Mouse (Mus musculus) heart, embryonic 13.5 days (tissue): ENCODE results near the gene Rpn1. TPM values are rescaled to one million over a fixed set of nuclear protein-coding genes. Genes with fewer than 3 reads are reported as not detected.

Experiments used
- ATAC-seq: fragments of 200-750 bp; cut with Nextera tagmentation; 2 replicates; pipeline ENCODE4 v1.8.0; 2017; ENCODE audit warnings: moderate TSS enrichment; ENCODE audit not compliant: insufficient number of reproducible peaks, low FRiP score, low TSS enrichment; ENCODE audit errors: extremely low read depth
- H3K27ac ChIP-seq: fragments of 300-500 bp; sonication (generic); replicated peaks from 2 replicates; pipeline ENCODE4 v1.5.1; 2015; ENCODE audit warnings: moderate library complexity, mild to moderate bottlenecking, inconsistent platforms
- H3K27me3 ChIP-seq: fragments of 300-500 bp; sonication (generic); replicated peaks from 2 replicates; pipeline ENCODE4 v1.6.1; 2015; ENCODE audit warnings: mild to moderate bottlenecking, inconsistent platforms
- H3K36me3 ChIP-seq: fragments of 300-500 bp; sonication (generic); 2 replicates; pipeline ENCODE4 v1.6.1; 2015; ENCODE audit warnings: mild to moderate bottlenecking, inconsistent platforms
- H3K4me1 ChIP-seq: fragments of 300-500 bp; sonication (generic); 2 replicates; pipeline ENCODE4 v1.6.1; 2015; ENCODE audit warnings: inconsistent platforms
- H3K4me2 ChIP-seq: fragments of 300-500 bp; sonication (generic); 2 replicates; pipeline ENCODE4 v1.6.1; 2015; ENCODE audit warnings: inconsistent platforms, mild to moderate bottlenecking, moderate library complexity
- H3K4me3 ChIP-seq: fragments of 300-500 bp; sonication (generic); 2 replicates; pipeline ENCODE4 v1.5.1; 2015; ENCODE audit warnings: moderate library complexity, mild to moderate bottlenecking, inconsistent platforms
- H3K9ac ChIP-seq: fragments of 300-500 bp; sonication (generic); 2 replicates; pipeline ENCODE4 v1.6.1; 2015; ENCODE audit warnings: inconsistent platforms, mild to moderate bottlenecking, moderate library complexity
- H3K9me3 ChIP-seq: fragments of 300-500 bp; sonication (generic); 2 replicates; pipeline ENCODE4 v1.6.1; 2016; ENCODE audit warnings: inconsistent platforms
- WGBS: fragments of 180-500 bp; shearing (Covaris S2); methylation state at CpG from one replicate; pipeline ENCODE4 v1.1.7; 2015; ENCODE audit warnings: mixed read lengths; 5-methylcytosine and 5-hydroxymethylcytosine counted together
- polyA plus RNA-seq: library from polyadenylated mRNA; unstranded; fragments of >200 nt; fragmentation: Nextera tagmentation; extraction: Ambion mirVana; gene quantifications from 2 replicates; pipeline ENCODE4 v1.2.1, GENCODE M21; 2015

Gene Rpn1
- polyA plus RNA-seq, 1 experiment from 2014 or later = 207 TPM

GRCm38 (mm10) chr6:88105783-88106611 lies 21.7 kb downstream of the Rpn1 start:
- Histone ChIP-seq H3K4me2 (peak overlapping the region; percentile 66), H3K4me1 (peaks cover 14% of the 10 kb centered on the region), H3K9me3 (no peaks in the 10 kb centered on the region), H3K27me3 (peaks cover 15% of the 10 kb centered on the region; the same call in 1 of the 2 replicates), H3K27ac (peak overlapping the region; percentile 34; the same call in 1 of the 2 replicates), H3K4me3 (peak overlapping the region; percentile 38), H3K36me3 (peaks cover 40% of the 10 kb centered on the region), H3K9ac (peak overlapping the region; percentile 78)
- ATAC-seq = peak; percentile 48
- WGBS = 10% methylated on average over 32 of the region's 32 CpGs

- Histone ChIP-seq H3K4me2 (peak overlapping the region; percentile 66), H3K27ac (0 out of 2 replicates have a peak overlapping the region, but pooled peaks have one; percentile 1)
- 85% methylated on average over 12 of the region's 12 CpGs for WGBS
Measured at GRCm38 (mm10) chr6:88106612-88107123, 22.4 kb downstream of the Rpn1 start.

GRCm38 (mm10) chr6:88107661-88108535 lies 23.6 kb downstream of the Rpn1 start:
- Histone ChIP-seq H3K9me3 (no peaks in the 10 kb centered on the region), H3K4me2 (no peak overlapping the region), H3K27ac (no peak overlapping the region), H3K4me3 (no peak overlapping the region), H3K36me3 (peaks cover 21% of the 10 kb centered on the region), H3K4me1 (peaks cover 14% of the 10 kb centered on the region), H3K9ac (no peak overlapping the region), H3K27me3 (peaks cover 28% of the 10 kb centered on the region)
- ATAC-seq = no peak
- WGBS = 78% methylated on average over 10 of the region's 10 CpGs

More at GRCm38 (mm10) chr6:88106612-88107123, 22.4 kb downstream of the Rpn1 start:
- H3K36me3 ChIP-seq = peaks cover 33% of the 10 kb centered on the region
- H3K4me3 ChIP-seq = no peak overlapping the region
- ATAC-seq = no peak
- H3K9me3 ChIP-seq = no peaks in the 10 kb centered on the region
- H3K9ac ChIP-seq = peak overlapping the region; percentile 78
- H3K27me3 ChIP-seq = peaks cover 16% of the 10 kb centered on the region; the same call in 1 of the 2 replicates
- H3K4me1 ChIP-seq = peaks cover 14% of the 10 kb centered on the region

GRCm38 (mm10) chr6:88113139-88113538 lies 28.9 kb downstream of the Rpn1 start:
- Histone ChIP-seq H3K4me3 (no peak overlapping the region), H3K9ac (no peak overlapping the region), H3K27ac (no peak overlapping the region), H3K36me3 (no peaks in the 10 kb centered on the region), H3K4me1 (peaks cover 16% of the 10 kb centered on the region), H3K27me3 (peaks cover 32% of the 10 kb centered on the region), H3K9me3 (no peaks in the 10 kb centered on the region), H3K4me2 (no peak overlapping the region)
- 30% methylated on average over 7 of the region's 7 CpGs for WGBS
- ATAC-seq = no peak

- Histone ChIP-seq H3K9ac (no peak overlapping the region), H3K27me3 (peaks cover 31% of the 10 kb centered on the region), H3K4me3 (no peak overlapping the region), H3K36me3 (no peaks in the 10 kb centered on the region), H3K4me2 (no peak overlapping the region), H3K9me3 (no peaks in the 10 kb centered on the region), H3K4me1 (peaks cover 16% of the 10 kb centered on the region), H3K27ac (no peak overlapping the region)
- ATAC-seq = no peak
- WGBS = 75% methylated on average over 5 of the region's 5 CpGs
Measured at GRCm38 (mm10) chr6:88114414-88114813, 30.1 kb downstream of the Rpn1 start.

- ATAC-seq = no peak
- Histone ChIP-seq H3K4me3 (no peak overlapping the region), H3K4me2 (peak overlapping the region; percentile 20; the same call in 1 of the 2 replicates), H3K4me1 (peaks cover 16% of the 10 kb centered on the region), H3K9me3 (no peaks in the 10 kb centered on the region), H3K36me3 (no peaks in the 10 kb centered on the region), H3K27me3 (peaks cover 24% of the 10 kb centered on the region), H3K27ac (peak overlapping the region; percentile 20; the same call in 1 of the 2 replicates), H3K9ac (0 out of 2 replicates have a peak overlapping the region, but pooled peaks have one; percentile 5)
- WGBS = 49% methylated on average over 21 of the region's 21 CpGs
Measured at GRCm38 (mm10) chr6:88116347-88117183, 32.3 kb downstream of the Rpn1 start.

- H3K4me2 ChIP-seq = no peak overlapping the region
- peaks cover 18% of the 10 kb centered on the region for H3K27me3 ChIP-seq
- WGBS = 82% methylated on average over 10 of the region's 10 CpGs
- no peak overlapping the region for H3K4me3 ChIP-seq
- no peak overlapping the region; the same call in 1 of the 2 replicates for H3K27ac ChIP-seq
- no peak for ATAC-seq
- H3K36me3 ChIP-seq = no peaks in the 10 kb centered on the region
- H3K9me3 ChIP-seq = no peaks in the 10 kb centered on the region
- peaks cover 18% of the 10 kb centered on the region for H3K4me1 ChIP-seq
- no peak overlapping the region for H3K9ac ChIP-seq
Measured at GRCm38 (mm10) chr6:88117184-88117575, 32.9 kb downstream of the Rpn1 start.

- Histone ChIP-seq H3K4me1 (peaks cover 23% of the 10 kb centered on the region), H3K4me3 (no peak overlapping the region), H3K9me3 (no peaks in the 10 kb centered on the region), H3K9ac (no peak overlapping the region), H3K27me3 (peaks cover 18% of the 10 kb centered on the region), H3K27ac (no peak overlapping the region), H3K4me2 (no peak overlapping the region), H3K36me3 (no peaks in the 10 kb centered on the region)
- ATAC-seq = no peak
- 76% methylated on average over 5 of the region's 5 CpGs for WGBS
Measured at GRCm38 (mm10) chr6:88119309-88119708, 35.0 kb downstream of the Rpn1 start.

- Histone ChIP-seq H3K4me3 (no peak overlapping the region), H3K4me2 (no peak overlapping the region), H3K27ac (no peak overlapping the region), H3K4me1 (peaks cover 23% of the 10 kb centered on the region), H3K36me3 (no peaks in the 10 kb centered on the region), H3K27me3 (peaks cover 29% of the 10 kb centered on the region), H3K9me3 (no peaks in the 10 kb centered on the region), H3K9ac (no peak overlapping the region)
- WGBS = 90% methylated on average over 7 of the region's 7 CpGs
- no peak for ATAC-seq
Measured at GRCm38 (mm10) chr6:88120813-88121212, 36.5 kb downstream of the Rpn1 start.

- Histone ChIP-seq H3K9me3 (no peaks in the 10 kb centered on the region), H3K4me3 (no peak overlapping the region), H3K4me2 (no peak overlapping the region), H3K36me3 (no peaks in the 10 kb centered on the region), H3K4me1 (peaks cover 16% of the 10 kb centered on the region), H3K27me3 (peaks cover 38% of the 10 kb centered on the region), H3K9ac (no peak overlapping the region), H3K27ac (no peak overlapping the region)
- 71% methylated on average over 2 of the region's 2 CpGs for WGBS
- ATAC-seq = no peak
Measured at GRCm38 (mm10) chr6:88121781-88122180, 37.5 kb downstream of the Rpn1 start.
